10 mouse cellular contexts compared by ENCODE assay signal in genomic region chr6:42372001-42372400, GRCm38 (mm10). TPM values are rescaled to one million over a fixed set of nuclear protein-coding genes. Genes with fewer than 3 reads are reported as not detected.
DNase-seq lines count a peak whose midpoint lies in the region; ATAC-seq and TF ChIP-seq lines count a peak whose summit lies in the region.
"Had no signal": no experiment of that assay in that cellular context is flagged by ENCODE, and none has a peak within 500 bp of the region (broad histone marks: within the 10 kb centered on the region; RNA-seq: fewer than 3 reads in every experiment).

No protein-coding gene starts in this region.

- no peaks in the 10 kb centered on the region for H3K27me3 ChIP-seq in kidney, embryonic 15.5 days
- H3K27me3 ChIP-seq in embryonic facial prominence, embryonic 13.5 days = no peaks in the 10 kb centered on the region
- no peaks in the 10 kb centered on the region for H3K27me3 ChIP-seq in liver, embryonic 11.5 days (replicated peaks; ENCODE audit: control insufficient read depth, insufficient read depth, low read length)
- H3K27me3 ChIP-seq: hindbrain, embryonic 15.5 days had no signal

- intact Hi-C loops in left cerebral cortex, postnatal 4 days (cut with DNase I) = no loop called here

- H3K4me2 ChIP-seq in kidney, embryonic 15.5 days = peak overlapping the region; percentile 92
- peak overlapping the region; percentile 91 for H3K4me2 ChIP-seq in embryonic facial prominence, embryonic 13.5 days
- peak overlapping the region; percentile 95; the same call in 1 of the 2 replicates for H3K4me2 ChIP-seq in liver, embryonic 11.5 days

- ATAC-seq in kidney, embryonic 15.5 days (replicated peaks; ENCODE audit: low FRiP score) = 0 out of 2 replicates have a peak, but pooled peaks have one; percentile 7
- ATAC-seq in embryonic facial prominence, embryonic 13.5 days (ENCODE audit: insufficient number of reproducible peaks, insufficient read depth, low FRiP score, low TSS enrichment, low read depth) = no peak
- ATAC-seq in liver, embryonic 11.5 days (replicated peaks; ENCODE audit: low FRiP score) = 0 out of 2 replicates have a peak, but pooled peaks have one; percentile 3
- ATAC-seq in megakaryocyte-erythroid progenitor cell, adult 5-6 weeks (replicated peaks; ENCODE audit: low FRiP score, low TSS enrichment, poor library complexity, severe bottlenecking) = no peak

- no peak for DNase-seq in kidney, adult 18-20 months
- no peak for DNase-seq in liver, embryonic 11.5 days (ENCODE audit: low spot score)
- DNase-seq in left cerebral cortex, postnatal 4 days = no peak
- DNase-seq in layer of hippocampus, postnatal 10 days (ENCODE audit: low spot score in 2 of 2) = no peak

- H3K27ac ChIP-seq in kidney, embryonic 15.5 days = 0 out of 2 replicates have a peak overlapping the region, but pooled peaks have one; percentile 22
- no peak overlapping the region for H3K27ac ChIP-seq in bone marrow macrophage, adult 2 months (ENCODE audit: insufficient read depth, low read depth, low read length)
- H3K27ac ChIP-seq in embryonic facial prominence, embryonic 13.5 days = peak overlapping the region; percentile 64; the same call in 1 of the 2 replicates
- H3K27ac ChIP-seq in liver, embryonic 11.5 days (ENCODE audit: low read depth, low read length) = no peak overlapping the region
- H3K27ac ChIP-seq: hindbrain, embryonic 15.5 days had no signal

- WGBS in kidney, embryonic 15.5 days = 15% methylated on average over 3 of the region's 3 CpGs
- WGBS in embryonic facial prominence, embryonic 13.5 days = 11% methylated on average over 3 of the region's 3 CpGs
- 17% methylated on average over 3 of the region's 3 CpGs for WGBS in liver, embryonic 11.5 days

- 0 out of 2 replicates have a peak overlapping the region, but pooled peaks have one; percentile 7 for H3K9ac ChIP-seq in kidney, embryonic 15.5 days
- peak overlapping the region; percentile 76; the same call in 1 of the 2 replicates for H3K9ac ChIP-seq in embryonic facial prominence, embryonic 13.5 days
- no peak overlapping the region for H3K9ac ChIP-seq in liver, embryonic 11.5 days (ENCODE audit: low read depth, low read length)
- H3K9ac ChIP-seq: hindbrain, embryonic 15.5 days had no signal

- TF ChIP-seq POLR2A in bone marrow macrophage, adult 2 months (IDR thresholded peaks at IDR 0.05; ENCODE audit: borderline replicate concordance, low read depth, low read length) = no peak

- H3K36me3 ChIP-seq in kidney, embryonic 15.5 days = no peaks in the 10 kb centered on the region
- H3K36me3 ChIP-seq in embryonic facial prominence, embryonic 13.5 days = no peaks in the 10 kb centered on the region
- no peaks in the 10 kb centered on the region for H3K36me3 ChIP-seq in liver, embryonic 11.5 days (ENCODE audit: control insufficient read depth, insufficient read depth, low read length)
- H3K36me3 ChIP-seq: hindbrain, embryonic 15.5 days had no signal

- H3K4me1 ChIP-seq in kidney, embryonic 15.5 days = peaks cover 32% of the 10 kb centered on the region
- peaks cover 4% of the 10 kb centered on the region; the same call in 1 of the 2 replicates for H3K4me1 ChIP-seq in bone marrow macrophage, adult 2 months (ENCODE audit: control insufficient read depth, insufficient read depth, low read length)
- peaks cover 21% of the 10 kb centered on the region for H3K4me1 ChIP-seq in embryonic facial prominence, embryonic 13.5 days
- H3K4me1 ChIP-seq in liver, embryonic 11.5 days (replicated peaks; ENCODE audit: control insufficient read depth, insufficient read depth, low read length) = no peaks in the 10 kb centered on the region

- no peaks in the 10 kb centered on the region for H3K9me3 ChIP-seq in kidney, embryonic 15.5 days (replicated peaks)
- no peaks in the 10 kb centered on the region for H3K9me3 ChIP-seq in embryonic facial prominence, embryonic 13.5 days
- no peaks in the 10 kb centered on the region for H3K9me3 ChIP-seq in liver, embryonic 11.5 days (ENCODE audit: control insufficient read depth, low read length)
- H3K9me3 ChIP-seq: hindbrain, embryonic 15.5 days had no signal

- TF ChIP-seq CTCF in bone marrow macrophage, adult 2 months (IDR thresholded peaks at IDR 0.05; ENCODE audit: low read depth, low read length) = 0 out of 2 replicates have a peak, but pooled peaks have one; percentile 18

- H3K4me3 ChIP-seq in kidney, embryonic 15.5 days (replicated peaks) = peak overlapping the region; percentile 64
- no peak overlapping the region for H3K4me3 ChIP-seq in bone marrow macrophage, adult 2 months (ENCODE audit: insufficient read depth, low read length)
- peak overlapping the region; percentile 63 for H3K4me3 ChIP-seq in embryonic facial prominence, embryonic 13.5 days
- H3K4me3 ChIP-seq in liver, embryonic 11.5 days (ENCODE audit: low read depth, low read length) = 0 out of 2 replicates have a peak overlapping the region, but pooled peaks have one; percentile 56

RNA-seq across cellular contexts. Expression of gene Epha1, which starts 1.1 kb away (rescaled TPM):
- polyA plus RNA-seq in kidney, embryonic 15.5 days (2015; fragmentation: Nextera tagmentation; extraction: Ambion mirVana) = 7.5 and 8.5 TPM in 2 replicates
- polyA plus RNA-seq in bone marrow macrophage, adult 2 months (2012; ENCODE audit: insufficient read depth, insufficient read length, missing spikeins) = not detected in 2 replicates
- 10.5 and 10.8 TPM in 2 replicates for polyA plus RNA-seq in embryonic facial prominence, embryonic 13.5 days (2015; fragmentation: Nextera tagmentation; extraction: Ambion mirVana)
- polyA plus RNA-seq in liver, embryonic 11.5 days (2014; fragmentation: Nextera tagmentation; extraction: Ambion mirVana) = 1.1 and 1.4 TPM in 2 replicates
- total RNA-seq in left cerebral cortex, postnatal 4 days (2021) = under 1 TPM; 0.14 to 0.18 TPM
- total RNA-seq in layer of hippocampus, postnatal 10 days (2021) = under 1 TPM in 1 of 2 experiments, not detected in 1; 0.39 TPM
- total RNA-seq in megakaryocyte-erythroid progenitor cell, adult 5-6 weeks (2014; fragmentation: Nextera tagmentation) = not detected in 2 replicates
- total RNA-seq in megakaryocyte-erythroid progenitor cell, adult 5-6 weeks (2017) = not detected in 2 replicates

RNA-seq across cellular contexts. Expression of gene Zyx, which starts 22.6 kb away (rescaled TPM):
- 102 and 127 TPM in 2 replicates for polyA plus RNA-seq in kidney, embryonic 15.5 days (2015; fragmentation: Nextera tagmentation; extraction: Ambion mirVana)
- 88.7 and 98.6 TPM in 2 replicates for polyA plus RNA-seq in bone marrow macrophage, adult 2 months (2012; ENCODE audit: insufficient read depth, insufficient read length, missing spikeins)
- polyA plus RNA-seq in embryonic facial prominence, embryonic 13.5 days (2015; fragmentation: Nextera tagmentation; extraction: Ambion mirVana) = 77.2 and 81.0 TPM in 2 replicates
- 113 TPM in 2 replicates for polyA plus RNA-seq in liver, embryonic 11.5 days (2014; fragmentation: Nextera tagmentation; extraction: Ambion mirVana)
- total RNA-seq in left cerebral cortex, postnatal 4 days (2021) = 10 to 100 TPM; 43.9 to 49.8 TPM
- 10 to 100 TPM; 54.0 to 56.2 TPM for total RNA-seq in layer of hippocampus, postnatal 10 days (2021)
- total RNA-seq in megakaryocyte-erythroid progenitor cell, adult 5-6 weeks (2014; fragmentation: Nextera tagmentation) = 43.6 and 51.9 TPM in 2 replicates
- total RNA-seq in megakaryocyte-erythroid progenitor cell, adult 5-6 weeks (2017) = 8.7 and 15.9 TPM in 2 replicates

RNA-seq across cellular contexts. Expression of gene Tas2r143, which starts 28.0 kb away (rescaled TPM):
- polyA plus RNA-seq in kidney, embryonic 15.5 days (2015; fragmentation: Nextera tagmentation; extraction: Ambion mirVana) = not detected in 2 replicates
- polyA plus RNA-seq in bone marrow macrophage, adult 2 months (2012; ENCODE audit: insufficient read depth, insufficient read length, missing spikeins) = not detected in 2 replicates
- not detected in 2 replicates for polyA plus RNA-seq in embryonic facial prominence, embryonic 13.5 days (2015; fragmentation: Nextera tagmentation; extraction: Ambion mirVana)
- polyA plus RNA-seq in liver, embryonic 11.5 days (2014; fragmentation: Nextera tagmentation; extraction: Ambion mirVana) = not detected in 2 replicates
- not detected for total RNA-seq in left cerebral cortex, postnatal 4 days (2021)
- under 1 TPM in 1 of 2 experiments, not detected in 1; 0.43 TPM for total RNA-seq in layer of hippocampus, postnatal 10 days (2021)
- total RNA-seq in megakaryocyte-erythroid progenitor cell, adult 5-6 weeks (2014; fragmentation: Nextera tagmentation) = 1.3 TPM in 1 of 2 replicates, not detected in the other
- total RNA-seq in megakaryocyte-erythroid progenitor cell, adult 5-6 weeks (2017) = not detected in 2 replicates
- total RNA-seq: left cerebral cortex, postnatal 25 days had no signal
- polyA plus RNA-seq: hindbrain, embryonic 15.5 days had no signal

RNA-seq across cellular contexts. Expression of gene Tas2r135, which starts 33.2 kb away (rescaled TPM):
- not detected in 2 replicates for polyA plus RNA-seq in kidney, embryonic 15.5 days (2015; fragmentation: Nextera tagmentation; extraction: Ambion mirVana)
- polyA plus RNA-seq in bone marrow macrophage, adult 2 months (2012; ENCODE audit: insufficient read depth, insufficient read length, missing spikeins) = not detected in 2 replicates
- polyA plus RNA-seq in embryonic facial prominence, embryonic 13.5 days (2015; fragmentation: Nextera tagmentation; extraction: Ambion mirVana) = not detected in 2 replicates
- polyA plus RNA-seq in liver, embryonic 11.5 days (2014; fragmentation: Nextera tagmentation; extraction: Ambion mirVana) = not detected in 2 replicates
- under 1 TPM in 1 of 2 experiments, not detected in 1; 0.36 TPM for total RNA-seq in left cerebral cortex, postnatal 4 days (2021)
- under 1 TPM in 1 of 2 experiments, not detected in 1; 0.34 TPM for total RNA-seq in layer of hippocampus, postnatal 10 days (2021)
- total RNA-seq in megakaryocyte-erythroid progenitor cell, adult 5-6 weeks (2014; fragmentation: Nextera tagmentation) = not detected in 2 replicates
- not detected in 2 replicates for total RNA-seq in megakaryocyte-erythroid progenitor cell, adult 5-6 weeks (2017)
- total RNA-seq: left cerebral cortex, postnatal 25 days had no signal
- polyA plus RNA-seq: hindbrain, embryonic 15.5 days had no signal

RNA-seq across cellular contexts. Expression of gene Fam131b, which starts 47.6 kb away (rescaled TPM):
- 0.24 and 0.26 TPM in 2 replicates for polyA plus RNA-seq in kidney, embryonic 15.5 days (2015; fragmentation: Nextera tagmentation; extraction: Ambion mirVana)
- polyA plus RNA-seq in bone marrow macrophage, adult 2 months (2012; ENCODE audit: insufficient read depth, insufficient read length, missing spikeins) = not detected in 2 replicates
- 0.36 and 0.60 TPM in 2 replicates for polyA plus RNA-seq in embryonic facial prominence, embryonic 13.5 days (2015; fragmentation: Nextera tagmentation; extraction: Ambion mirVana)
- 0.04 and 0.08 TPM in 2 replicates for polyA plus RNA-seq in liver, embryonic 11.5 days (2014; fragmentation: Nextera tagmentation; extraction: Ambion mirVana)
- total RNA-seq in left cerebral cortex, postnatal 4 days (2021) = 10 to 100 TPM; 83.4 to 92.0 TPM
- total RNA-seq in layer of hippocampus, postnatal 10 days (2021) = 10 to 100 TPM; 75.7 to 81.3 TPM
- total RNA-seq in megakaryocyte-erythroid progenitor cell, adult 5-6 weeks (2014; fragmentation: Nextera tagmentation) = not detected in 2 replicates
- not detected in 2 replicates for total RNA-seq in megakaryocyte-erythroid progenitor cell, adult 5-6 weeks (2017)

Comparison
In these comparisons a context has a peak if more than half of its experiments do, and no peak if none do; other contexts are left out.
1. ATAC-seq: peak in kidney, embryonic 15.5 days (single experiment) and liver, embryonic 11.5 days (single experiment); none in embryonic facial prominence, embryonic 13.5 days (single experiment) and megakaryocyte-erythroid progenitor cell, adult 5-6 weeks (single experiment).
2. H3K27ac ChIP-seq: peak in kidney, embryonic 15.5 days (single experiment) and embryonic facial prominence, embryonic 13.5 days (single experiment); none in bone marrow macrophage, adult 2 months (single experiment) and liver, embryonic 11.5 days (single experiment).
3. Peak in every context shown above with its lines, with median percentiles within 50 percentile points of each other: H3K4me2 ChIP-seq.